Mouse (Mus musculus) CH12.LX (cell line): ENCODE results near the gene Slc35f3.

Source experiments
- BHLHE40 ChIP-seq: IDR thresholded peaks from 2 replicates; pipeline ENCODE4 v1.6.1; 2011; ENCODE audit warnings: mild to moderate bottlenecking, low read depth, low read length, improper control_type of control experiment
- CTCF ChIP-seq, 2 experiments: IDR thresholded peaks in 1 of 2; conservative IDR thresholded peaks in 1 of 2; 2 replicates each; pipeline ENCODE4 v1.5.1; 2011 to 2012; ENCODE audit warnings: low read depth in 2 of 2, low read length in 2 of 2, improper control_type of control experiment in 1 of 2, inconsistent platforms in 1 of 2, mild to moderate bottlenecking in 1 of 2, moderate library complexity in 1 of 2
- ELF1 ChIP-seq: IDR thresholded peaks from 2 replicates; pipeline ENCODE4 v1.6.1; 2014; ENCODE audit warnings: low read depth, mild to moderate bottlenecking, inconsistent platforms, low read length, improper control_type of control experiment
- EP300 ChIP-seq: IDR thresholded peaks from 2 replicates; pipeline ENCODE4 v1.6.1; 2011; ENCODE audit warnings: low read length, improper control_type of control experiment
- GABPA ChIP-seq: IDR thresholded peaks from 2 replicates; pipeline ENCODE4 v1.6.1; 2012; ENCODE audit warnings: low read depth, low read length, improper control_type of control experiment, inconsistent platforms; ENCODE audit not compliant: insufficient replicate concordance
- MAFK ChIP-seq: IDR thresholded peaks from 2 replicates; pipeline ENCODE4 v1.6.1; 2011; ENCODE audit warnings: low read length, improper control_type of control experiment; ENCODE audit not compliant: insufficient replicate concordance
- MAZ ChIP-seq: IDR thresholded peaks from 2 replicates; pipeline ENCODE4 v1.6.1; 2012; ENCODE audit warnings: low read depth, mild to moderate bottlenecking, inconsistent platforms, low read length, improper control_type of control experiment, moderate library complexity
- POLR2A ChIP-seq: IDR thresholded peaks from 2 replicates; pipeline ENCODE4 v1.6.1; 2011; ENCODE audit warnings: low read depth, mild to moderate bottlenecking, improper control_type of control experiment, low read length
- TBP ChIP-seq: conservative IDR thresholded peaks from 2 replicates; pipeline ENCODE4 v1.6.1; 2011; ENCODE audit warnings: low read depth, low read length, improper control_type of control experiment
- UBTF ChIP-seq: IDR thresholded peaks from 2 replicates; pipeline ENCODE4 v1.6.1; 2012; ENCODE audit warnings: low read depth, mild to moderate bottlenecking, inconsistent platforms, low read length, improper control_type of control experiment, moderate library complexity
- USF1 ChIP-seq: IDR thresholded peaks from 2 replicates; pipeline ENCODE4 v1.6.1; 2014; ENCODE audit warnings: low read depth, mild to moderate bottlenecking, inconsistent platforms, low read length, improper control_type of control experiment
- ZC3H11A ChIP-seq: IDR thresholded peaks from 2 replicates; pipeline ENCODE4 v1.6.1; 2012; ENCODE audit warnings: low read depth, mild to moderate bottlenecking, inconsistent platforms, low read length, improper control_type of control experiment
- ZKSCAN1 ChIP-seq: IDR thresholded peaks from 2 replicates; pipeline ENCODE4 v1.6.1; 2012; ENCODE audit warnings: low read depth, inconsistent platforms, low read length, improper control_type of control experiment, borderline replicate concordance

GRCm38 (mm10) chr8:126371871-126372270 is 73.5 kb downstream of the Slc35f3 start:
- TF ChIP-seq ZKSCAN1: no peak
- no peak for TF ChIP-seq CTCF (conservative IDR thresholded peaks at IDR 0.05 in 1 of 2, IDR thresholded peaks at IDR 0.05 in 1 of 2; ENCODE audit: low read depth in 2 of 2, low read length in 2 of 2)
- TF ChIP-seq MAFK: no peak
- TF ChIP-seq EP300: no peak
- no peak for TF ChIP-seq GABPA
- no peak for TF ChIP-seq POLR2A
- TF ChIP-seq USF1: no peak
- no peak for TF ChIP-seq UBTF
- TF ChIP-seq BHLHE40: no peak
- TF ChIP-seq ZC3H11A: no peak
- no peak for TF ChIP-seq TBP
- TF ChIP-seq ELF1: no peak
- TF ChIP-seq MAZ: no peak
